Mouse (Mus musculus) C2C12 (cell line): ENCODE measurements around the gene Atox1.

Experiments used
- CEBPB ChIP-seq: IDR thresholded peaks from one replicate; pipeline ENCODE4 v1.6.1; 2011; ENCODE audit warnings: low read depth, mild to moderate bottlenecking, control low read depth, moderate library complexity
- CTCF ChIP-seq: IDR thresholded peaks from one replicate; pipeline ENCODE4 v1.5.1; 2011; ENCODE audit not compliant: control insufficient read depth, insufficient read depth, insufficient read length
- MYOD1 ChIP-seq: IDR thresholded peaks from one replicate; pipeline ENCODE4 v1.6.1; 2011; ENCODE audit warnings: low read depth; ENCODE audit not compliant: control insufficient read depth, insufficient read length

GRCm38 (mm10) chr11:55422978-55423377 lies 38.1 kb downstream of the Atox1 start, which contains the start of gene Sparc:
- TF ChIP-seq CTCF (no peak), MYOD1 (no peak), CEBPB (no peak)
